Mouse (Mus musculus): Measurements from ENCODE around the gene Cct7. TPM values are rescaled to one million over a fixed set of nuclear protein-coding genes. Genes with fewer than 3 reads are reported as not detected.
A peak's percentile ranks its signal among the peaks of the same experiment; 100 is the strongest.

Cct7 gene
- polyA plus RNA-seq, 1 experiment: 180 TPM

DNA sequence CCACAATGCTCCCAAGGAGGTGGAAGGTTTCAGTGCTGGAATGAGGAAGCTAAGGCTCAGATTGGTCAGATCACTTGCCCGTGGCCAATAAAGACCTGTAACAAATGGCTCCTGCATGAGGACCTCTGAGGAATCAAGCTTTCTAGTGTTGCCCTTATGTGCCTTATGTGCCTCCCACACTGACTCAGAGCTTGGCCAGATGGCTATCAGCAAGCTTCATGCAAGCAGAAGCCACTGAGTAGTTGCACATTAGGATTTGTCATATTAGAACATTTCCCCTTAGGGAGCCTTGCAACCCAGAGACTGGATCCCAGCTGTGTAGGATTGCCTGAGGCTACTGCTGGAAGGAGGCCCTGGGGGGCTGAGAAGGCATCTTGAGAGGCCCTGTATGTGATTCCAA lies 49.1 kb downstream of the Cct7 start:
- DNase-seq (ENCODE audit: extremely low spot score in 1 of 2, low spot score in 1 of 2): no peak

DNA sequence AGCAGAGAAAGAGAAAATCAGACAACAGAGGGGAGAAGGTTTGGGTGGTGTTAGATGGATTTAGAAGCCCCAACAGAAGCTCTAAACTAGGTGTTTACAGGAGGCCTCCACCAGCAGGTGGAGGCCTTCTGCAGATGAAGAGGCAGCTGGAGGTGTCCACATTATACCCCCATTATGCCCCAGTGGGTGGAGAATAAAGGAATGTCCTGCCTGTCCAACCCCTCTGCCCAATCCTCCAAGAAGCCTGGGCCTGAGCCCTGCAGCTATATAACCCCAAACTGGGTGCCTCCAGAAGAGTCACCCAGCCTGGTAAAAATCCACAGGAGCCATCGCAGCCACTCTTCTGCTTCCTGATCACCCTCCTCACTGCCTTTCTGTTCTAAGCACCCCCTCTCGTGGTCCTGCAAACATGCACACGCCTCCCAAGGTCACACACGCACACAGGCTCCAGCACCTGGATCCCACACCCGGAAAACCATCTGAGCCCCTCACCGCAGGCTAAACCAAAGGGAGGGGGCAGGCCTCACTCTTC lies 50.3 kb downstream of the Cct7 start:
- no peak for DNase-seq (ENCODE audit: extremely low spot score in 1 of 2, low spot score in 1 of 2)

- DNase-seq (ENCODE audit: extremely low spot score in 1 of 2, low spot score in 1 of 2): no peak
These were observed 51.0 kb downstream of the Cct7 start for GRCm38 (mm10) chr6:85502103-85502910.

DNA sequence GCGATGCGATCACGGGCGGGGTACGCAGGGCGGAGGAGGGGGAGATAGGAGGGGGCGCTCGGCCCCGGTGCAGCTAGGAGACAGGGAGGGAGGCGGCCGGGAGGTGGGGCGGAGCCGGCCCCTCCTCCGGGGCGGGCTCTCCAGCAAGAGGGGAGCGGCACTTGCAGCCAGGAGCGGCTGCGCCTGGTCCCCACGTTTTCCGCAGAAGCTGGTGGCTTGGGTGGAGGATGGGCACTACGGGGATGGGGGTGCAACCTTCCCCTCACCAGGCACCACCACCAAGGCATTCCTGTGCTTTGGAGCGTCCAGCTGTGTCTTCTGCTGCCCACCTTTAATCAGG lies 51.6 kb downstream of the Cct7 start, which contains the start of gene Fbxo41:
Fbxo41 (minus strand) TSS at position 84 of the 340 bp plus-strand sequence.
- peak in 1 of 2 experiments; percentile 78 for DNase-seq (ENCODE audit: extremely low spot score in 1 of 2, low spot score in 1 of 2)

GRCm38 (mm10) chr6:85504908-85505307 lies 53.6 kb downstream of the Cct7 start:
- no peak for DNase-seq (ENCODE audit: extremely low spot score in 1 of 2, low spot score in 1 of 2)

DNA sequence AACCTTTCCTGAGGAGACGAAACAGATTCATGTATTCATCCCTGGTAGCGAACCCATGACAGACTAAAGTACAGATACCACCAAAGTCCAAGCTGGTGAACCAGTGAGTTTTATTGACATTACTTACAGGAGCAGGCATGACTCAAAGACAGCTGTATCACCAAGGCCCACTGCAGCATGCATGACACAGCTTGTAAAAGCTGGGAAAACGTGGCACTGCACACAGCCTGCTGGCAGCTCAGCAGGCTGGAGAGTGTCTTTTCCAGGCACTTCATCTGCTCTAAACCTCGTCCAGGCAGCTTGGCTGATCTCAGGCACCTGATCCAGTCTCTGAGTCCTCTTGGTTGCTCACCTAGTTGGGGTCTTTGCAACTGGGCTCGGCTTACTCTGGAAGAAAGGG lies 57.3 kb downstream of the Cct7 start:
- peak in 1 of 2 experiments; percentile 42 for DNase-seq (ENCODE audit: extremely low spot score in 1 of 2, low spot score in 1 of 2)

DNA sequence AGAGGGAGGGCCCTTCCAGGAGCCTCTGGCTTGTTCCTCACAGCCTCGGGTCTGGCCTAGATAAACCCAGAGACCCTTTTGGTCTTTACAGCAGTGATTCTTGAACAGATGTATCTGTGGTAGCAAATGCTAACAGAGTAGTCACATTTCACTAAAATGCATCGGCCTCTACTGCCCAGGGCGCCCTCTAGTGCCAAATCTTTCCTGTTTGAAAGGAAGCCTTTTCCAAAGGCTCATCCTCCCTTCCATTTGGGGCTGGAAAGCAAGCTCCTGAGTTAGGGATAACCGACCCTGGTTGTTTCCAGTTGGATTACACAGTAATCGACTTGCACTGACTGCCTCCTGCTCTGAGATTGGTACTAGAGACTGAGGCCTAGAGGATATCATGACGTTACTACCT lies 59.2 kb downstream of the Cct7 start:
- peak; percentile 62 to 94 for DNase-seq (ENCODE audit: extremely low spot score in 1 of 2, low spot score in 1 of 2)

- DNase-seq (ENCODE audit: extremely low spot score in 1 of 2, low spot score in 1 of 2): peak in 1 of 2 experiments; percentile 34
These were observed 60.2 kb downstream of the Cct7 start for GRCm38 (mm10) chr6:85511286-85512055.

DNA sequence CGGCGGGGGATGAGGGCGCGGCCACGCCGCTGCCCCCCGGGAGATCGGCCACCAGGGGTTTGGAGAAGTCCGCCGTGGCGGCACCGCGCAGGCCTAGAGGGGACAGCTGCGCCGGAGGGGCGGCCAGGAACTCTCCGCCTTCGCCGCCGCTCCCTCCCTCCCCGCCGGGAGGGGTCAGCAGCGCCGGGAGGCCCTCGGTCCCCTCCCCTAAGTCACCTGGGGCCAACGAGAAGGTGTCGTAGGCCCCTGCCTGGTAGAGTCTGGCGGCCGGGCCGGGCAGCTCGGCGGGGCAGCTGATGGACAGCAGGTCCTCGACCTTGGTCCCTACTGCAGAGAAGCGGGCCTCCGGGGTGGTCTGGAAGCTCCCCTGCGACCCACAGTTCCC lies 60.7 kb downstream of the Cct7 start:
- no peak for DNase-seq (ENCODE audit: extremely low spot score in 1 of 2, low spot score in 1 of 2)

DNA sequence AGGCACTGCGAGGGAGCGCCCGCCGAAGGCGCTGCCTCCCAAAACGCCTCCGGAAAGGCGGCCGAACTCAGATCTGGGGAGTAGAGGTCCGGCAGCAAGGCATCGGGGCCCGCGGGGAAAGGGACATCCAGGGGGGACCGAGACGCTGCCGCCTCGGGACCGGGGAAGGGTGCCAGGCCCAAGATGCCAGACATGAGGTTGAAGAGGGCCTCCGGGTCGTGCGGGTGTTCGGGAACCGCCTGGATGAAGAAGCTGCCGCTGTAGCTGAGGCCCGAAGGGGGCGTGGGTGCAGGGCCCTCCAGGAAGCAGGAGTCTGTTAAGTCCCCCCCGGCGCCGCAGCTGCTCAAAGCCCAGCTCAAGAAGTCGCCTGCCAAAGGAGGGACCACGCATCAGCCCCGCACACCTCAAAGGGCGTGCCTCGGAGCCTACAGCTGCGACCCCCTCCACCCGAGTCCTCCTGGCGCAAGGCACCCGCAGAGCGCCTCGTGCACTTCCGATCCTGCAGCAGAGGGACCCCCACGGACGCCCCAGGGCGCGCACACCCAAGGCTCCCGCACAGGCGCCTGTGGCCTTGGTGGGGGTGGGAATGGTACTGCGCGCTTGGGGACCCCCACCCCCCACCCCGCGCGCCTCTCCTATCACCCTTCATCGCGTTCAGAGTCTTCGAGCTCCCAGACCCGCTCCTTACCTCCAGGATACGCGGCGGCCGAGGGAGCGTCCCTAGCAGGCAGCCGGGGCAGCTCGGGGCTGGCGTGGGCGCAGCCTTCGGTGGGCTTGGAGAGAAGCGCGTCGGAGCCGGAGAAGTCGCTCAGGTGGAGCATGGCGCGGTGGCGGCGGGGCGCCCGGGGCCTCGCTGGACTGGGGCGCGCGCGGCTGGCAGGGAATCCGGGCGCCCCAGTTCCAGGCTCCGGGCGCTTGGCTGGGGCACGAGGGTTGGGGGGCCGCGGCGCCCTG lies 61.5 kb downstream of the Cct7 start:
- peak in 1 of 2 experiments; percentile 43 for DNase-seq (ENCODE audit: extremely low spot score in 1 of 2, low spot score in 1 of 2)

DNA sequence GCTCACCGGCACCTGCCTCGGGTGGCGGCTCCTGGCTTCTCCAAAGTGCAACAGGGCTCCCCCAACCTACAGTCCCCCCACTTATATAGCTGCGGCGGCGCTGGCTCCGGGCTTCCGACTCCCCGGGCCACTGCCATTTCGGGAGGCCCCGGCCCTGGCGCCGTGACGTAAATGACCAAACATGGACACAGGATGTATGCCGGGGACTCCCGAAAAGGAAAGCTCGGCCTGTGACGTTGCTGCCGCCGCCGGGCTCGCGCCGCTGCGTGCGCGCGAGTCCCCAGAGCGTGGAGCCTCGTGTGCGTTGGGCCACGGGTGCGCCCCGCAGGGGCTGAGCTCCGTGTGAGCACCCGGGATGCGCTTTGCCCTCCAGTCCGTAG lies 62.2 kb downstream of the Cct7 start, which contains the start of gene Egr4:
Egr4 (minus strand) TSS at position 59 of the 380 bp plus-strand sequence.
- DNase-seq (ENCODE audit: extremely low spot score in 1 of 2, low spot score in 1 of 2): peak; percentile 89 to 95

- DNase-seq (ENCODE audit: extremely low spot score in 1 of 2, low spot score in 1 of 2): no peak
These were observed 64.6 kb downstream of the Cct7 start for GRCm38 (mm10) chr6:85515941-85516340.

Other genes with a start within 250 kb of the Cct7 start
- gene Sfxn5, start 118.1 kb upstream of the Cct7 start, polyA plus RNA-seq (2012; rRNA removed): 137 and 156 TPM in 2 replicates
- 34.1 and 35.7 TPM in 2 replicates for gene Rab11fip5, start 76.9 kb upstream of the Cct7 start, polyA plus RNA-seq (2012; rRNA removed)
- not detected in 2 replicates for gene Noto, start 27.6 kb upstream of the Cct7 start, polyA plus RNA-seq (2012; rRNA removed)
- gene Smyd5, start 19.5 kb upstream of the Cct7 start, polyA plus RNA-seq (2012; rRNA removed): 62.9 and 70.6 TPM in 2 replicates
- gene Pradc1, start 456 bp downstream of the Cct7 start, polyA plus RNA-seq (2012; rRNA removed): 33.3 and 35.7 TPM in 2 replicates
- 51.0 and 52.0 TPM in 2 replicates for gene Fbxo41, start 51.5 kb downstream of the Cct7 start, polyA plus RNA-seq (2012; rRNA removed)
- 27.7 and 59.7 TPM in 2 replicates for gene Egr4, start 62.1 kb downstream of the Cct7 start, polyA plus RNA-seq (2012; rRNA removed)
- gene Alms1, start 136.0 kb downstream of the Cct7 start, polyA plus RNA-seq (2012; rRNA removed): 4.5 and 4.7 TPM in 2 replicates